Comparison of ENCODE assay signal across 23 mouse cellular contexts in the genomic region with DNA sequence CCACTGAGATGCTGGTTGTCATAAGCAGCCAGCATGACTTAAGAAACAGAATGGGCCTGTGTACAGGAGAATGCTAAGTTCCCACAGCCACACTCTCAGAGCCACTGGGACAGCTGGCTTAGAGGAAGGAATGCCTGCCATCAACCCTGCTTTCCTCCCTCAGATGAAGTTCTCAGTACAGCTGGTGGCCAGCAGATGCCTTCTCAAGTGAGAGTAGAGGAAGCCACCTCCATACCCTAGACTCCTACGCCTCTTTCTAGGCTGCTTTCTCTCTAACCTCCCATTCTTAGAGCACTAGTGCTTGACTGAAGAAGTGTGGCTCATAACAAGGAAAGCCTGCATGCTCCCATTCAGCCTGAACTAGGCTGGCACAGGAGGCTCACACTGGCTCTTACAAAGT. TPM values are rescaled to one million over a fixed set of nuclear protein-coding genes. Genes with fewer than 3 reads are reported as not detected.
A peak's percentile ranks its signal among the peaks of the same experiment; 100 is the strongest.
DNase-seq lines count a peak whose midpoint lies in the region; ATAC-seq and TF ChIP-seq lines count a peak whose summit lies in the region.
"Had no signal": no experiment of that assay in that cellular context is flagged by ENCODE, and none has a peak within 500 bp of the region (broad histone marks: within the 10 kb centered on the region; RNA-seq: fewer than 3 reads in every experiment).

No protein-coding gene starts in this region.

- WGBS in intestine, postnatal 0 days: 97% methylated on average over 1 of the region's 1 CpGs
- WGBS in intestine, embryonic 15.5 days: 96% methylated on average over 1 of the region's 1 CpGs
- 90% methylated on average over 1 of the region's 1 CpGs for WGBS in lung, adult 2 months

- peak; percentile 69 to 82 for DNase-seq in right cerebral cortex, adult 2 months (ENCODE audit: low spot score in 2 of 2)
- DNase-seq in right cerebral cortex, postnatal 4 days: no peak
- peak; percentile 57 to 59 for DNase-seq in left cerebral cortex, postnatal 14 days (ENCODE audit: low spot score in 2 of 2)
- peak; percentile 91 for DNase-seq in telencephalon, adult 2 months (ENCODE audit: low read depth, low spot score)
- DNase-seq in lung, adult 2 months: no peak
- DNase-seq in MN1 (ENCODE audit: low spot score): no peak
- DNase-seq: adrenal gland, adult 8-10 months; cerebellum, postnatal 10 days; heart, postnatal 14 days; kidney, postnatal 4 days; lung, postnatal 10 days had no signal

- no peak overlapping the region for H3K4me3 ChIP-seq in intestine, postnatal 0 days (ENCODE audit: low read depth, low read length)
- H3K4me3 ChIP-seq in intestine, embryonic 15.5 days (replicated peaks): no peak overlapping the region
- H3K4me3 ChIP-seq in lung, adult 2 months (replicated peaks; ENCODE audit: extremely low read depth, low read depth, low read length): no peak overlapping the region
- H3K4me3 ChIP-seq: embryonic facial prominence, embryonic 12.5 days; erythroblast, embryonic 14.5 days; forebrain, embryonic 13.5 days; heart, embryonic 12.5 days; hindbrain, embryonic 15.5 days; kidney, embryonic 15.5 days; limb, embryonic 15.5 days; liver, embryonic 15.5 days; midbrain, embryonic 15.5 days had no signal

- peak overlapping the region; percentile 51 for H3K27ac ChIP-seq in intestine, postnatal 0 days (ENCODE audit: low read depth, low read length)
- no peak overlapping the region for H3K27ac ChIP-seq in intestine, embryonic 15.5 days
- H3K27ac ChIP-seq: embryonic facial prominence, embryonic 12.5 days; forebrain, embryonic 13.5 days; hindbrain, embryonic 15.5 days; kidney, embryonic 15.5 days; limb, embryonic 15.5 days; liver, embryonic 15.5 days; midbrain, embryonic 15.5 days had no signal

- H3K9me3 ChIP-seq in intestine, postnatal 0 days (ENCODE audit: control insufficient read depth): no peaks in the 10 kb centered on the region
- no peaks in the 10 kb centered on the region for H3K9me3 ChIP-seq in intestine, embryonic 15.5 days
- H3K9me3 ChIP-seq: embryonic facial prominence, embryonic 12.5 days; forebrain, embryonic 13.5 days; heart, embryonic 12.5 days; hindbrain, embryonic 15.5 days; kidney, embryonic 15.5 days; limb, embryonic 15.5 days; liver, embryonic 15.5 days; midbrain, embryonic 15.5 days had no signal

- H3K27me3 ChIP-seq in intestine, postnatal 0 days (replicated peaks; ENCODE audit: control insufficient read depth, insufficient read depth, low read length): no peaks in the 10 kb centered on the region
- H3K27me3 ChIP-seq in intestine, embryonic 15.5 days (replicated peaks): no peaks in the 10 kb centered on the region
- H3K27me3 ChIP-seq: embryonic facial prominence, embryonic 12.5 days; forebrain, embryonic 13.5 days; heart, embryonic 12.5 days; hindbrain, embryonic 15.5 days; kidney, embryonic 15.5 days; limb, embryonic 15.5 days; liver, embryonic 15.5 days; midbrain, embryonic 15.5 days; Patski had no signal

- ATAC-seq in intestine, postnatal 0 days: no peak
- ATAC-seq in intestine, embryonic 15.5 days: no peak
- ATAC-seq: forebrain, embryonic 13.5 days; midbrain, embryonic 15.5 days; Patski had no signal

- no peak overlapping the region for H3K9ac ChIP-seq in intestine, postnatal 0 days (ENCODE audit: low read depth, low read length)
- H3K9ac ChIP-seq in intestine, embryonic 15.5 days: no peak overlapping the region
- H3K9ac ChIP-seq: embryonic facial prominence, embryonic 12.5 days; forebrain, embryonic 13.5 days; heart, embryonic 12.5 days; hindbrain, embryonic 15.5 days; kidney, embryonic 15.5 days; limb, embryonic 15.5 days; liver, embryonic 15.5 days; midbrain, embryonic 15.5 days had no signal

- no peak overlapping the region for H3K4me2 ChIP-seq in intestine, postnatal 0 days (replicated peaks; ENCODE audit: low read depth)
- no peak overlapping the region for H3K4me2 ChIP-seq in intestine, embryonic 15.5 days (replicated peaks)
- H3K4me2 ChIP-seq: embryonic facial prominence, embryonic 12.5 days; forebrain, embryonic 13.5 days; heart, embryonic 12.5 days; hindbrain, embryonic 15.5 days; kidney, embryonic 15.5 days; limb, embryonic 15.5 days; liver, embryonic 15.5 days; midbrain, embryonic 15.5 days had no signal

- no peaks in the 10 kb centered on the region for H3K4me1 ChIP-seq in intestine, postnatal 0 days (replicated peaks; ENCODE audit: control insufficient read depth, insufficient read depth, low read length)
- no peaks in the 10 kb centered on the region for H3K4me1 ChIP-seq in intestine, embryonic 15.5 days (replicated peaks)
- H3K4me1 ChIP-seq in lung, adult 2 months (ENCODE audit: control insufficient read depth, insufficient read depth, low read length): no peaks in the 10 kb centered on the region
- H3K4me1 ChIP-seq: embryonic facial prominence, embryonic 12.5 days; forebrain, embryonic 13.5 days; hindbrain, embryonic 15.5 days; kidney, embryonic 15.5 days; limb, embryonic 15.5 days; liver, embryonic 15.5 days; midbrain, embryonic 15.5 days had no signal

- H3K36me3 ChIP-seq in intestine, postnatal 0 days (ENCODE audit: control insufficient read depth, insufficient read depth): peaks cover 46% of the 10 kb centered on the region
- H3K36me3 ChIP-seq in intestine, embryonic 15.5 days: peaks cover 30% of the 10 kb centered on the region

- no peak for TF ChIP-seq CTCF in intestine, postnatal 0 days (IDR thresholded peaks at IDR 0.05; ENCODE audit: low read depth)
- TF ChIP-seq CTCF in lung, adult 2 months (IDR thresholded peaks at IDR 0.05; ENCODE audit: insufficient read depth, low read length): no peak

- intact Hi-C loops in left cerebral cortex, postnatal 14 days (cut with DNase I): no loop called here

- TF ChIP-seq POLR2A in lung, adult 2 months (IDR thresholded peaks at IDR 0.05; ENCODE audit: borderline replicate concordance, extremely low read depth, low read depth, low read length): no peak

RNA-seq across cellular contexts. Expression of a gene that starts 8.8 kb away (rescaled TPM):
- 123 and 146 TPM in 2 replicates for polyA plus RNA-seq in intestine, postnatal 0 days (2015; fragmentation: Nextera tagmentation; extraction: Ambion mirVana)
- 139 and 146 TPM in 2 replicates for polyA plus RNA-seq in intestine, embryonic 15.5 days (2015; fragmentation: Nextera tagmentation; extraction: Ambion mirVana)
- 100 to 1,000 TPM; 123 to 129 TPM for total RNA-seq in left cerebral cortex, postnatal 14 days (2021)
- 69.3 and 89.7 TPM in 2 replicates for polyA plus RNA-seq in lung, adult 2 months (2012; rRNA removed)

Comparison
In these comparisons a context has a peak if more than half of its experiments do, and no peak if none do; other contexts are left out.
1. DNase-seq: peak in right cerebral cortex, adult 2 months (2 of 2), left cerebral cortex, postnatal 14 days (2 of 2) and telencephalon, adult 2 months (single experiment); none in right cerebral cortex, postnatal 4 days (single experiment), lung, adult 2 months (single experiment) and MN1 (single experiment).